8 mouse cellular contexts compared by ENCODE assay signal in genomic region chr2:102091516-102092350, GRCm38 (mm10).
DNase-seq lines count a peak whose midpoint lies in the region; ATAC-seq and TF ChIP-seq lines count a peak whose summit lies in the region.

No protein-coding gene starts in this region.

- H3K4me3 ChIP-seq in gastrocnemius, adult 2 months: no peak overlapping the region
- H3K4me3 ChIP-seq in kidney, adult 2 months (ENCODE audit: insufficient read depth, low read depth, low read length): no peak overlapping the region
- no peak overlapping the region for H3K4me3 ChIP-seq in limb, embryonic 12.5 days (replicated peaks)
- H3K4me3 ChIP-seq in midbrain, postnatal 0 days (ENCODE audit: low read depth, low read length): no peak overlapping the region
- no peak overlapping the region for H3K4me3 ChIP-seq in stomach, embryonic 15.5 days (replicated peaks)

- no peaks in the 10 kb centered on the region for H3K27me3 ChIP-seq in kidney, adult 2 months (replicated peaks; ENCODE audit: control insufficient read depth, insufficient read depth, low read length)
- H3K27me3 ChIP-seq in limb, embryonic 12.5 days: no peaks in the 10 kb centered on the region
- H3K27me3 ChIP-seq in midbrain, postnatal 0 days (ENCODE audit: insufficient read depth, low read length): no peaks in the 10 kb centered on the region
- H3K27me3 ChIP-seq in stomach, embryonic 15.5 days (replicated peaks): no peaks in the 10 kb centered on the region

- DNase-seq in urinary bladder, adult 18-20 months (ENCODE audit: low spot score in 2 of 2): peak; percentile 24 to 33
- DNase-seq in urinary bladder, adult 2 months (ENCODE audit: low spot score): no peak
- peak; percentile 82 to 91 for DNase-seq in cerebellum, postnatal 25 days
- peak; percentile 69 for DNase-seq in gastrocnemius, adult 2 months
- peak; percentile 70 for DNase-seq in kidney, adult 2 months
- peak; percentile 92 for DNase-seq in midbrain, postnatal 0 days (ENCODE audit: low spot score)

- no peak overlapping the region for H3K27ac ChIP-seq in gastrocnemius, adult 2 months
- H3K27ac ChIP-seq in kidney, adult 2 months (ENCODE audit: insufficient read depth, low read depth, low read length): no peak overlapping the region
- H3K27ac ChIP-seq in limb, embryonic 12.5 days: 0 out of 2 replicates have a peak overlapping the region, but pooled peaks have one; percentile 37
- H3K27ac ChIP-seq in midbrain, postnatal 0 days (ENCODE audit: low read depth, low read length): 0 out of 2 replicates have a peak overlapping the region, but pooled peaks have one; percentile 12
- no peak overlapping the region for H3K27ac ChIP-seq in stomach, embryonic 15.5 days

- WGBS in kidney, adult 2 months: 66% methylated on average over 8 of the region's 8 CpGs
- WGBS in limb, embryonic 12.5 days: 69% methylated on average over 8 of the region's 8 CpGs
- WGBS in midbrain, postnatal 0 days: 18% methylated on average over 8 of the region's 8 CpGs
- WGBS in stomach, embryonic 15.5 days: 38% methylated on average over 8 of the region's 8 CpGs

- TF ChIP-seq CTCF in gastrocnemius, adult 2 months (IDR thresholded peaks at IDR 0.05): peak; percentile 81
- TF ChIP-seq CTCF in kidney, adult 2 months (conservative IDR thresholded peaks at IDR 0.05; ENCODE audit: insufficient read depth, insufficient read length, low read depth, low read length): peak; percentile 79
- peak; percentile 94 for TF ChIP-seq CTCF in midbrain, postnatal 0 days (IDR thresholded peaks at IDR 0.05)

- H3K4me2 ChIP-seq in limb, embryonic 12.5 days: no peak overlapping the region
- no peak overlapping the region for H3K4me2 ChIP-seq in midbrain, postnatal 0 days (ENCODE audit: low read depth, low read length, poor library complexity, severe bottlenecking)
- H3K4me2 ChIP-seq in stomach, embryonic 15.5 days: no peak overlapping the region

- H3K9ac ChIP-seq in limb, embryonic 12.5 days (replicated peaks): no peak overlapping the region
- H3K9ac ChIP-seq in midbrain, postnatal 0 days (replicated peaks; ENCODE audit: low read length, poor library complexity, severe bottlenecking): 0 out of 2 replicates have a peak overlapping the region, but pooled peaks have one; percentile 13
- no peak overlapping the region for H3K9ac ChIP-seq in stomach, embryonic 15.5 days

- H3K4me1 ChIP-seq in kidney, adult 2 months (ENCODE audit: control insufficient read depth, insufficient read depth, low read length): peaks cover 4% of the 10 kb centered on the region; the same call in 1 of the 2 replicates
- peaks cover 23% of the 10 kb centered on the region for H3K4me1 ChIP-seq in limb, embryonic 12.5 days (replicated peaks)
- peaks cover 14% of the 10 kb centered on the region; the same call in 1 of the 2 replicates for H3K4me1 ChIP-seq in midbrain, postnatal 0 days (ENCODE audit: insufficient read depth, low read length)
- H3K4me1 ChIP-seq in stomach, embryonic 15.5 days: 0 out of 2 replicates have a peak, but pooled peaks cover 7% of the 10 kb centered on the region

- TF ChIP-seq POLR2A in kidney, adult 2 months (IDR thresholded peaks at IDR 0.05; ENCODE audit: low read depth, low read length): no peak

- H3K9me3 ChIP-seq in limb, embryonic 12.5 days: no peaks in the 10 kb centered on the region
- H3K9me3 ChIP-seq in midbrain, postnatal 0 days (ENCODE audit: low read length): no peaks in the 10 kb centered on the region
- H3K9me3 ChIP-seq in stomach, embryonic 15.5 days: no peaks in the 10 kb centered on the region

- ATAC-seq in limb, embryonic 12.5 days (ENCODE audit: insufficient number of reproducible peaks, insufficient read depth, low FRiP score, low TSS enrichment, low read depth): peak; percentile 68
- ATAC-seq in midbrain, postnatal 0 days (ENCODE audit: low FRiP score): peak; percentile 81
- peak; percentile 77 for ATAC-seq in stomach, embryonic 15.5 days (ENCODE audit: insufficient read depth, low FRiP score, low read depth)

- no peaks in the 10 kb centered on the region for H3K36me3 ChIP-seq in kidney, adult 2 months (ENCODE audit: control insufficient read depth, insufficient read depth, low read length)
- peaks cover 16% of the 10 kb centered on the region; the same call in 1 of the 2 replicates for H3K36me3 ChIP-seq in limb, embryonic 12.5 days
- H3K36me3 ChIP-seq in midbrain, postnatal 0 days (ENCODE audit: insufficient read depth, low read length): no peaks in the 10 kb centered on the region
- H3K36me3 ChIP-seq in stomach, embryonic 15.5 days: peaks cover 4% of the 10 kb centered on the region; the same call in 1 of the 2 replicates

- intact Hi-C loops in gastrocnemius, adult 2 months (cut with DNase I): loop anchor here (1.0 to 10.0 kb wide), 5 partner anchors 96 to 362 kb away; partner anchors contain the start of gene Ldlrad3

Comparison
In these comparisons a context has a peak if more than half of its experiments do, and no peak if none do; other contexts are left out.
1. H3K27ac ChIP-seq: peak in limb, embryonic 12.5 days (single experiment) and midbrain, postnatal 0 days (single experiment); none in gastrocnemius, adult 2 months (single experiment), kidney, adult 2 months (single experiment) and stomach, embryonic 15.5 days (single experiment).
2. Peak in every context shown above with its lines, with median percentiles within 50 percentile points of each other: CTCF ChIP-seq and ATAC-seq.